Mouse (Mus musculus) embryo, embryonic 11.5 days (tissue): ENCODE data around the gene Psmb6.
"Not testable (repeated sequence)": the region's sequence is repeated elsewhere in the genome, so short reads cannot be mapped to it uniquely, and the experiment has no call there.

ENCODE experiments used
- DNase-seq: peaks from one replicate; pipeline ENCODE4 v3.0.0-alpha.2; 2012; ENCODE audit warnings: low read depth, low spot score

Psmb6 gene

DNA sequence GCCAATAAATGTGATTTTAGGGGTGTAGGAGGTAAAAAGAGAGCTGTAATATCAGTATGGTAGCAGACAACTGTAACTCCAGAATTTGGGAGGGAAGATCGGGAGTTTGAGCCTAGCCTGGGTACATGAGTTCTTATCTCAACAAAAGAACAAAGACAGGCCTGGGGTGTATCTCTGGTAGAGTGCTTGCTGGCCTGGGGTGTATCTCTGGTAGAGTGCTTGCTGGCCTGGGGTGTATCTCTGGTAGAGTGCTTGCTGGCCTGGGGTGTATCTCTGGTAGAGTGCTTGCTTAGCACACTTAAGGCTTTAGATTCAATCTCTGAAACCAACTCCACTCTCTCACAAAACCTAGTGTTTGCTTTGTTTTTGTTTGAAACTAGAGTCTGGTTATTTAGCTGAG, 45.4 kb downstream of the Psmb6 start:
- DNase-seq = not testable (repeated sequence)

DNA sequence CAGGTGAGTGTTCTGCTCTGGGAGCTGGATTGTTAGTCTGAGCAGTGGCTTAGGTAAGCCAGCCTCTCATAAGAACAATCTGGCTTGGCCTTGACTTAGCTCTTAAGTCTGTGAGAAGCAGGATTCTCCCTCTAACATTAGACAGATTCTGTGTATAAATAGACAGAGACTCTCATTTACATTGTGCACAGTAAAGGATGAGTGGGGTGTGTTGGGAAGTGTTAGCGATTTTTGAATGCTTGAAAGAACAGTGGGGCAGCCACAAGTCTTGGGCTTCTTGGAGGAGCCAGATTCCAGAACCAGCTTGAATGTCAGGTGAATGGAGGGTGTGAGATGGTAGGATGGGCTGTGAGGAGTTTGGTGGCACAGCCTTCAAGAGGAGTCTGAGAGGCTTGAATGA, 46.5 kb downstream of the Psmb6 start:
- DNase-seq = no peak

DNA sequence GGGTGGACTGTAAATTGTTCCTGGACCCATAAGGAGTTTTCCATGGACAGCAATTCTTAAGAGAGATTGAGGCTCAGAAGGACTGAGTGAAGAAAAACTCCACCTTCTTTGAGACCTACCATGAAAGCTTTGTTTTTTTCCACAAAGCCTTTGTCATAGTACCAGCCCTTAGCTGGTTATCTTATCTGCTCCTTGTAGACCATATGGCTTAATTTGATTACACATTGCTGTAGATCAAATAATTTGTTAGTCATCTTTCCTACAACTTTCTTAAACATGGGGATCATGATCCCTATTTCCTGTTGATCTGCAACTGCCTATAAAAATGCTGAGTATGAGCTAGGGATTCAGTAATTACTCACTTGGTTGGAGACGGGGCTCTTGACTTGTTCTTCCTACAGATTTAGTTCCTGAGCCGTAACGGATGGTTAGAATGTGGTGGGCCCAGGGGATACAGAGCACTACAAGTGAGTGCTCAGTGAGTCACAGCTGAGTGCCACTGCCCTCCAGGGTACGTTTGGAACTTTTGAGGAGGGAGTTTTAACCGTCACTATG, 47.3 kb downstream of the Psmb6 start:
- DNase-seq = no peak

- no peak for DNase-seq
Measured at GRCm38 (mm10) chr11:70573872-70574271, 48.7 kb downstream of the Psmb6 start.

- DNase-seq = no peak
Measured at GRCm38 (mm10) chr11:70577201-70577600, 52.0 kb downstream of the Psmb6 start.
